Mouse (Mus musculus): ENCODE data around the gene Nktr. TPM values are rescaled to one million over a fixed set of nuclear protein-coding genes. Genes with fewer than 3 reads are reported as not detected.

The Nktr gene
- polyA plus RNA-seq, 1 experiment: 36.6 TPM

- H3K4me1 ChIP-seq (ENCODE audit: control insufficient read depth, insufficient read depth, insufficient read length): peaks cover 10% of the 10 kb centered on the region; the same call in 1 of the 2 replicates
- no peaks in the 10 kb centered on the region for H3K36me3 ChIP-seq (ENCODE audit: control insufficient read depth, insufficient read depth, low read length)
- peak overlapping the region; percentile 91 for H3K27ac ChIP-seq (ENCODE audit: insufficient read depth, low read length)
- no peak for TF ChIP-seq CTCF (IDR thresholded peaks at IDR 0.05; ENCODE audit: extremely low read depth, insufficient read depth, insufficient read length, insufficient replicate concordance)
- TF ChIP-seq POLR2A (IDR thresholded peaks at IDR 0.05; ENCODE audit: low read depth, low read length): no peak
- H3K27me3 ChIP-seq (ENCODE audit: control insufficient read depth, insufficient read depth, low read length): no peaks in the 10 kb centered on the region
- 59% methylated on average over 6 of the region's 6 CpGs for WGBS
- no peak for DNase-seq (ENCODE audit: low read depth in 1 of 2, low spot score in 2 of 2)
- H3K4me3 ChIP-seq (ENCODE audit: extremely low read depth, insufficient read depth, insufficient read length): no peak overlapping the region
Observed at GRCm38 (mm10) chr9:121706029-121706675, 12.8 kb upstream of the Nktr start.

GRCm38 (mm10) chr9:121707801-121708200 is 11.2 kb upstream of the Nktr start:
- no peak overlapping the region for H3K27ac ChIP-seq (ENCODE audit: insufficient read depth, low read length)
- WGBS: 85% methylated on average over 6 of the region's 6 CpGs
- no peaks in the 10 kb centered on the region for H3K27me3 ChIP-seq (ENCODE audit: control insufficient read depth, insufficient read depth, low read length)
- TF ChIP-seq POLR2A (IDR thresholded peaks at IDR 0.05; ENCODE audit: low read depth, low read length): no peak
- no peak for TF ChIP-seq CTCF (IDR thresholded peaks at IDR 0.05; ENCODE audit: extremely low read depth, insufficient read depth, insufficient read length, insufficient replicate concordance)
- no peak overlapping the region for H3K4me3 ChIP-seq (ENCODE audit: extremely low read depth, insufficient read depth, insufficient read length)
- H3K4me1 ChIP-seq (ENCODE audit: control insufficient read depth, insufficient read depth, insufficient read length): peaks cover 10% of the 10 kb centered on the region; the same call in 1 of the 2 replicates
- H3K36me3 ChIP-seq (ENCODE audit: control insufficient read depth, insufficient read depth, low read length): peaks cover 3% of the 10 kb centered on the region
- no peak for DNase-seq (ENCODE audit: low read depth in 1 of 2, low spot score in 2 of 2)

GRCm38 (mm10) chr9:121708506-121709486 is 10.2 kb upstream of the Nktr start:
- Histone ChIP-seq H3K27ac (ENCODE audit: insufficient read depth, low read length) (no peak overlapping the region), H3K4me3 (ENCODE audit: extremely low read depth, insufficient read depth, insufficient read length) (no peak overlapping the region), H3K4me1 (ENCODE audit: control insufficient read depth, insufficient read depth, insufficient read length) (peaks cover 10% of the 10 kb centered on the region; the same call in 1 of the 2 replicates), H3K27me3 (ENCODE audit: control insufficient read depth, insufficient read depth, low read length) (no peaks in the 10 kb centered on the region), H3K36me3 (ENCODE audit: control insufficient read depth, insufficient read depth, low read length) (peaks cover 3% of the 10 kb centered on the region)
- 71% methylated on average over 7 of the region's 7 CpGs for WGBS
- DNase-seq (ENCODE audit: low read depth in 1 of 2, low spot score in 2 of 2): no peak
- no peak for TF ChIP-seq CTCF (IDR thresholded peaks at IDR 0.05; ENCODE audit: extremely low read depth, insufficient read depth, insufficient read length, insufficient replicate concordance)
- no peak for TF ChIP-seq POLR2A (IDR thresholded peaks at IDR 0.05; ENCODE audit: low read depth, low read length)

- TF ChIP-seq POLR2A (IDR thresholded peaks at IDR 0.05; ENCODE audit: low read depth, low read length) (no peak), CTCF (IDR thresholded peaks at IDR 0.05; ENCODE audit: extremely low read depth, insufficient read depth, insufficient read length, insufficient replicate concordance) (no peak)
- peak; percentile 97 to 98 for DNase-seq (ENCODE audit: low read depth in 1 of 2, low spot score in 2 of 2)
- Histone ChIP-seq H3K27ac (ENCODE audit: insufficient read depth, low read length) (peak within 1 kb of the TSS; percentile 74), H3K36me3 (ENCODE audit: control insufficient read depth, insufficient read depth, low read length) (peaks cover 3% of the 10 kb centered on the region), H3K4me3 (ENCODE audit: extremely low read depth, insufficient read depth, insufficient read length) (peak within 1 kb of the TSS; percentile 90), H3K4me1 (ENCODE audit: control insufficient read depth, insufficient read depth, insufficient read length) (peaks cover 7% of the 10 kb centered on the region; the same call in 1 of the 2 replicates), H3K27me3 (ENCODE audit: control insufficient read depth, insufficient read depth, low read length) (no peaks in the 10 kb centered on the region)
- WGBS: 5% methylated on average over 37 of the region's 37 CpGs
Observed at GRCm38 (mm10) chr9:121709898-121710583, 8.9 kb upstream of the Nktr start, which contains the start of gene Ss18l2. Ss18l2 (plus strand) TSS chr9:121710329.

- no peak for DNase-seq (ENCODE audit: low read depth in 1 of 2, low spot score in 2 of 2)
- Histone ChIP-seq H3K4me1 (ENCODE audit: control insufficient read depth, insufficient read depth, insufficient read length) (peaks cover 3% of the 10 kb centered on the region; the same call in 1 of the 2 replicates), H3K4me3 (ENCODE audit: extremely low read depth, insufficient read depth, insufficient read length) (peak overlapping the region; percentile 90), H3K27ac (ENCODE audit: insufficient read depth, low read length) (peak overlapping the region; percentile 74), H3K36me3 (ENCODE audit: control insufficient read depth, insufficient read depth, low read length) (peaks cover 3% of the 10 kb centered on the region), H3K27me3 (ENCODE audit: control insufficient read depth, insufficient read depth, low read length) (no peaks in the 10 kb centered on the region)
- TF ChIP-seq POLR2A (IDR thresholded peaks at IDR 0.05; ENCODE audit: low read depth, low read length) (no peak), CTCF (IDR thresholded peaks at IDR 0.05; ENCODE audit: extremely low read depth, insufficient read depth, insufficient read length, insufficient replicate concordance) (no peak)
- under 1% methylated on average over 18 of the region's 18 CpGs for WGBS
Observed at GRCm38 (mm10) chr9:121710584-121710975, 8.4 kb upstream of the Nktr start.

- no peak for TF ChIP-seq CTCF (IDR thresholded peaks at IDR 0.05; ENCODE audit: extremely low read depth, insufficient read depth, insufficient read length, insufficient replicate concordance)
- Histone ChIP-seq H3K27me3 (ENCODE audit: control insufficient read depth, insufficient read depth, low read length) (no peaks in the 10 kb centered on the region), H3K4me3 (ENCODE audit: extremely low read depth, insufficient read depth, insufficient read length) (no peak overlapping the region), H3K36me3 (ENCODE audit: control insufficient read depth, insufficient read depth, low read length) (peaks cover 3% of the 10 kb centered on the region), H3K27ac (ENCODE audit: insufficient read depth, low read length) (no peak overlapping the region), H3K4me1 (ENCODE audit: control insufficient read depth, insufficient read depth, insufficient read length) (no peaks in the 10 kb centered on the region; the same call in 1 of the 2 replicates)
- no peak for DNase-seq (ENCODE audit: low read depth in 1 of 2, low spot score in 2 of 2)
- 95% methylated on average over 2 of the region's 2 CpGs for WGBS
Observed at GRCm38 (mm10) chr9:121717048-121717447, 1.9 kb upstream of the Nktr start.
